Mouse (Mus musculus) ES-CJ7 (cell line): ENCODE measurements around the gene Pdxp.

Experiments
- DNase-seq: peaks from one replicate; pipeline ENCODE4 v3.0.0; 2011; ENCODE audit warnings: low read depth, low spot score

Gene Pdxp

DNA sequence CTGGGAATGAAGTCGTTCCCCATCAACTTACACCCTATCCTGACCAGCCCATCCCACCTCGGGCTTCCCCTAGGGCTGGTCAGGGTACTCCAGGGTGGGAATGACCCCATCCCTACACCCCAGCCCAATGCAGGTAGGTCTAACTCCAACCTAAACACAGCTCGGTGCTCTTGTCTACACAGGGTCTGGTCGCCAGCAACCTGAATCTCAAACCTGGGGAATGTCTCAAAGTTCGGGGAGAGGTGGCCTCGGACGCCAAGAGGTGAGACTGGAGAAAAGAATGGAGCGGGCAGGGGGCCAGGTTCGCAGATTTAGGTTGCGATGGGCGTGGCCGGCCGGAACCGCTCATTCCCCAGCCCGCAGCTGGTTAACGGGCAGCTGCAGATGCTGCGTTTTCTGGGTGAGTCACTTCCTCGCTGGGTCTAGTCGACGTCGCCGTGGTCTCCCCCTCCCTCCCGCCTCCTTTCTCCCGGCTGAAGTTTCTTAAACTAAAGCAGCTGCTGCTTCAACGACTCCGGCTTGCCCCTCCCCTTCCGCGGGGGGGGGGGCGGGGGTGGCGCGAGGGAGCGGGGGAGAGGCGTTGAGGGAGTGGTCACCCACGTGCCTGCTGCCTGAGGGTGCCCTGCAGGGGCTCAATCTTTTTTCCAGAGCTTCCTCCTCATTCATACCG, 14.2 kb downstream of the Pdxp start:
- DNase-seq, result peak; percentile 80

DNA sequence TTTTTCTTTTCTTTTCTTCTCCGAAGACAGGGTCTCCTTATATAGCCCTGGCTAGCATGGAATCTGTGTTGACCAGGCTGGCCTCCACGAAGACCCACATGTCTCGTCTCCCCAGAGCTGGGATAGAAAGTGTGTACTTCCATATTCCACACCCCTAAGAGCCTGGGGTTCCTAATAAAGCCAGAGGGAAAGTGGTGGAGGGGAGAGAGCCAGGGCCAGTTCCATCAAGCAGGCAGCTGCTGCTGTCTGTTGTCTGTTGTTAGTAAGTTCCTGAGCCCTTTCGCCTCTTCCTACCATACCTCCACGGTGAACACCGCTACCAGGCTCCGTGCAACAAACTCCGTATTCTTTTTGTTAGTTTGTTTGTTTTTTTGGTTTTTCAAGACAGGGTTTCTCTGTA, 14.8 kb downstream of the Pdxp start:
- DNase-seq, result no peak

DNA sequence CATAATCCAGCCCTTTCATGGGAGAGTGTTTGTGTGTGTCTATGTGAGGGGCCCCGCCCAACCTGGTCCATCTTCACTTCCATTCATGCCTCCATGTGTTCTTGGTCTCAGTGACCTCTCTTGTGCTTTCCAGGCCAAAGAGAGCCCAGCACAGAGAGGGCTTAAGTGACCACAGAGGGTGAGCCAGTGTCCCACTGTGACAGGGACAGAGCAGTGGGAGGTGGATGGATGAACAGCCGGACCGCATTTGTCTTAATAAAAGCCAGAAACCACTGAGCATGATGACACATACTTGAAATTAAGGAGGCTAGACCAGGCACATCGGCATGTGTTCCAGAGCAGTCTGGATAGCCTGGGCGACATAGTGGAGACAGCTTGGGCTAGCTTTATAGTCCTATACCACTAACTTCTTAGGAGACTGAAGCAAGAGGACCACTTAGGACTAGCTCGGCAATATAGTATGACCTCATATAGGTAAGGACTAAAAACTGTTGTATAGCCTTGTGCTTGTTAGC, 16.5 kb downstream of the Pdxp start:
- DNase-seq, result no peak

DNA sequence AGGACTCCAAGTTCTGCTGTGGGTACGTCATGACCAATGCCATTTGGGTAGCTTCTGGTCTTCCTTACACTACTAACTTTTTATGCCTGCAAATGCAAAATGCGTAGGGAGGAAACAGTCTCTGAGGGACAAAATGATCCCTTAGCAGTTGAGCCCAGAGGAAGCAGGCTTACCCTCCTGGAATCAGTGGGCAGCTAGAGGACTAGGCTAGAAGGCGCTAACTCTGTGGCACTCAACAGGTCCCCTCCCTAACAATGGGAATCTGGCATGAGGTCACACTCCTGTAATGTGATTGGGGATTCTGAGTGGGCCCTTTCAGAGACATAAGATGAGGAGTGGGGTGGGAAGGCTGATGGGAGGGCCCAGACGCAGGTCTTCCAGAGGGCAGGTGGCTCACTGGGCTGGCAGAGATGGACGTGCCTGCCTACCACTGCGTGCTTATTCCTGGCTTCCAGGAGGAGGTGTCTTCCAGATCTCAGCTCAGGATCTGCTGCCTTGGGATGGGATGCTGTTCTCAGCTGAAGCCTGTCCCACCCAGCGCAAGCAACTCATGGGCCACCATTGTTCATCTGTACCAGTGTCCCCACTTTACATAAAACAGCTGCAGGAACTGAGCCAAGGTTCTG, 17.2 kb downstream of the Pdxp start:
- no peak for DNase-seq

DNA sequence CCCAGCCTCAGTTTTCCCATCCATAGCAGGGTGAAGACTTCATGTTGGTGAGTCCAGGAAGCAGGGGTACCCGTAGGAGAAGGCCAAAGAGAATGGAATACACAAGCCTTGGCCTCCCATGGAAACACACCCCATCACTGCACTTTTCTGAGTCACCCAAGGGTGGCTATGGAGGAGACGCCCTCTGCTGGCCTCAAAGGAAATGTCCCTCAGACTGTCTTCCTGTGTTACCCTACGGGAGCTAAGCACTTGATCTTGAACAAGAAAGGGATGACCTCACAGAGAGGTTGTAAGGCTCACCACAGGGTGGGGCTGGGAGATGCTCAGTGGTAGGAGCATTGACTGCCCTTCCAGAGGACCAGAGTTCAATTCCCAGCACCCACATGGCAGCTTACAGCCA, 17.9 kb downstream of the Pdxp start:
- DNase-seq, result peak; percentile 85

DNA sequence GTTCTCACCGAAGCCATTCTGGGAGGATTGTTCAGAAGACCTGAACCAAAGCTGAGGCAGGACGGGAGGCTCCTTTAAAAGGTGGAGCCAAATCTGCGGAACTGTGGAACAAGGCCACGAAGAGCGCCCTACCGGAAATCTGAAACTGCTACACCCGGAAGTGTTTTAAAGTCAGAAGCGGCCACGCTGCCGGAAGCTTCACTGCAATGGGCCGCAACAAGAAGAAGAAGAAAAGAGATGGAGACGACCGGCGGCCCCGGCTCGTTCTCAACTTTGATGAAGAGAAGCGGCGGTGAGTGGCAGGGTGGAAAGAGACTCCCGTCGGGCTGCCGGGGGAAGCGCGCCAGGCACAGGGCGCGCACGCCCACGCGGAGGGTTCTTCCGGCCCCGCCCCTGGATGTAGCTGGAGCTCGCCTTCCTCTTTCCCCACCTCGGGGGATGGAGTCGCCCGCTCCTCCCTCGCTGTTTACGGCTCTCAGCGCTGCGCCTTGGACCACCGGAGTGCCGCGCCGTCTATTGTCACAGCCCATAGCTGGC, 21.1 kb downstream of the Pdxp start, which contains the start of gene Nol12:
Gene Nol12, plus strand, starts transcription at position 150 of the 537 bp plus-strand sequence.
- DNase-seq, result peak; percentile 95

DNA sequence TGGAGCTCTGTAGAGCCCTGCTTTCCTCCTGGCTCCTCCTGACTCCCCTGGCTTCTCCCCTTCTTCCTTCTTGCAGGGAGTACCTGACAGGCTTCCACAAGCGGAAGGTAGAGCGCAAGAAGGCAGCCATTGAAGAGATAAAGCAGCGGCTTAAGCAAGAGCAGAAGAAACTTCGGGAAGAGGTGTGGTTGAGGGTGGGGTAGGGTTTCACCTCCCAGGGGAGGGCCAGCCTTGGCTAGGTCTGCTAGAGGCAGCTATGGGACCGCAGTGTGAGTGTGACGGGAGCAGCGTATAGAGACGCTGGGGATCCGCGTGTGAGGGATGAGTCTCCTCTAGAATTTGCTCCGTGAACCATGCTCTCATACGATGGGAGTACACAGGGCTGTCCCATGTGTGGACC, 22.7 kb downstream of the Pdxp start:
- DNase-seq, result no peak

DNA sequence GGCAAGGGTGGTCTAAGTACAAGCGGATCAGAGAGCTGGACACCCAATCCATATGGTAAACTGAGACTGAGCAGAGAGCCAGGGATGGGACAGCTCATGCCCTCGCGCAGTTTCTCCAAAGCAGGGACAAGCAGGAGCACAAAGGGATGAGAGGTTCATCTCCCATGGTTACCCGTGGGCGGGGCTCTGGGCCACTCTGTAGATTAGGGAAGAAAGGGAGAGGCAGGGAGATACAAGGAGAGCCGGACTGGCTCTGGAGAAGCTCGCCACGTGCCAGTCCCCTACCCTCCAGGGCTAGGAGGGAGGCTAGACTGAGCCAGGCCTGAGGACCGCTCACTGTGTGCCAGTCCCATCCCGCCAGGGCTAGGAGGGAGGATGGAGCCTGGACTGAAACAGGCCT, 23.6 kb downstream of the Pdxp start:
- DNase-seq, result no peak

DNA sequence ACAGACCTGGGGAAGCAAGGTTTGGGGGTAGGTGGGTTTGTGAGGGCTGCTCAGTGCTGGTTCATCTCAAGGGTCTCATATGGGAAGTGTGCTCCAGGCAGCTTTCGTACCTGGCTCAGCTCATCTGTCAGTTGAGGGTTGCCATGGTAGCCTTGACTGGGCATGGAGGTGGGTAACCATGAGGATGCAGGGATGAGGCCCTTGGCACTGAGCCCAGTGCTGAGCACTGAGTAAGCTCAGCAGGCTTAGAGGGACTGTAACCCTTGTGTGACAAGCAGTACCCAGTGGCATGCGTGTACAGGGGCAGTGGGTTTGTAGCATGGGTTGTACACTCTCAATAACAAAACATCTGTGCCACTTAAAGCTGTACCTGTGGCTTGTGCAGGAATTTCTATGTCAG, 24.2 kb downstream of the Pdxp start:
- no peak for DNase-seq

DNA sequence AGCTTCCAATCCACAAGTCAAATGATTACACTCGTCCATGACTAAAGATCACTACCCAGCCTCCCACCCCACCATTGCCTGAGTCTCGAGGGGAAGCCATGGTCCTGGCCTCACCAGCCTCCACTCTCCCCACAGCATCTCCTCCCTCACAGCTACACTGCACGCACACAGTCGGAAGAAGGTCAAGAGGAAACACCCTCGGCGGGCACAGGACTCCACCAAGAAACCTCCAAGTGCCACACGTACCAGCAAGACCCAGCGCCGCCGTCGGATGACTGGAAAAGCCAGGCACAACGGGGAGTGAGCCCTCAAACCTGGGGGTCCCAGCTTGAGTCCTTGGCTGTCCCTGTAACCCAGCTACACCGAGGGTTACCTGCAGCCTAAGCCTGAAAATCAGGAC, 26.6 kb downstream of the Pdxp start:
- no peak for DNase-seq

DNA sequence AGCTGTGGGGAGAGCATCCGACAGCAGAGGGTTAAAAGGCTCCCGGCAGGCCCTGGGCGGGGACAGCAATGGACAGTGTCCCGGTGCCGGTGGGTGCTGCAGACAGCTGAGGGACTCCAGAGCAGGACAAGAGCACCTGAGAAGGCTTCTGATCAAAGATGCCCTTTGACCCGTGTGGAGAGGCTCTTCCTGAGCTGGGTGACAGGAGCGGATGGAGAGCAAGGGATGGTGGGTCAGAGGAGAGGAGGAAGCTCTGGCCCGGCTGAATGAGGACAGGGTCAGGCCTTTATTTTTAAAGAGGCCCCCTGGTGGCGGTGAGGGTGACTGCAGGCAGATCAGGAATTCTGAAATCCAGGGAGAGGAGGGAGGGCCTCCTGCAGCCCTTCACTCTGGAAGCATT, 28.9 kb downstream of the Pdxp start:
- peak; percentile 65 for DNase-seq

DNA sequence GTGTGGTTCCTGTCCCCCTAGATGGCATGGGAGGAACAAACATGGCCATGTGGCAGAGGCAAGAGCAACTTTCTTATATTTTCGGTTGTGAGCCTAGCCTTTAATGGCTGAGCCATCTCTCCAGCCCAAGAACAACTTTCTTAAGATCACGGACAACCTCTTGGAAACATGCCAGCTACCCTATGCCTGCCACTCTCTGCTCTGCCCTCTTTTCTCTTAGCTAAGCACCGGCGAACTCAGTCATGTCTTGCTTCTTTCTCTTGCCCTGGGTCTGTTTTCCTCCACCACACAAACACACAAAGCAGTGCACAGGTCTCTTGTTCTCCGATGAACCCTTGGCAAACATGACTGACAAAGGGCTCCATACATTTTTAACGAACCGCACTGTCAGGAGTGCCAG, 32.5 kb downstream of the Pdxp start:
- DNase-seq, result no peak

DNA sequence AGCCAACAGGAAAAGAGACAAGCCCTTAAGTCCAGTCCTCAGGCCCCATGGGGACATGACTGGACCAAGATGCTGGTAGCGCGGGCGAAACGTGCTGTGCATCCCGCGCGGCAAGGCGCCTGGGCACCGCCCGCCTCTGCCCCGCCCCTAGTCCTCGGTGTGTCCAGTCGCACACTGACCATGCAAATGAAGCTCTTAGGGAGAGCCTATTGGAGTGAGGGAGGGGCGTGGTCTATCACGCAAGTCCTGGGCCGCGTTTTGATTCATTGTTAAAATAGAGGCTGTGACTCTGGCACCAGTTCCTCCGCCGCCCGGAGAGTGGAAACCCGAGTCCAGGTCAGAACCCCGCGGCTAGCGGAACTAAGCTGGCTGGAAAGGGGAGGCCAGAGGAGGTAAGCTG, 33.9 kb downstream of the Pdxp start, which contains the start of gene Triobp:
Gene Triobp, plus strand, starts transcription at position 68 of the 400 bp plus-strand sequence.
- DNase-seq, result peak; percentile 82

DNA sequence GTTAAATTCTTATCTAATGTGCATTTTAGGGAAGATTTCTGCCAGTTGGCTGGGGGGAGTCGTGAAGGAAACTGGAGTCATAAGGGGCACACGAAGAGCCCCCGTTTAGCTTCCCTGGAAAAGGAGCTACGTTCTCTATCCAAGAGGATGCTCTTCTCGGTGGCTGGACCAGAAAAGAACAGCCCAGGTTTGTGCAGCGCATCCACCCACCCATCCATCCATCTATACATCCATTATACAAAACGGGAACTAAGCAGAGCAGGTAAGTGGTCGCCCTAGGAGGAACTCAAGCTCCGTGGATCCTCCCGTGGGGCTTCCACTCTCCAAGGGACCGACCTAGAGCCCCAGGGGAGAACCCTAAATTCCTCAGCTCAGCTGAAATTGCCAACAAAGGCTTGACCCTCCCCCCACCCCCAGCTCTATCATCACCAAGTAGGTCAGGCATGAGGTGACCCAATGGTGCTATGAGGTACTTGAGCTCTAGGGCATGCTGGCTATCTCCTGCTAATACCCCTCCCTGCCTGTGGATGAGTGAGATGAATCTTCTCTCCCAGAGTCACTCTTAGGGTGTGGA, 34.5 kb downstream of the Pdxp start:
- DNase-seq, result no peak

DNA sequence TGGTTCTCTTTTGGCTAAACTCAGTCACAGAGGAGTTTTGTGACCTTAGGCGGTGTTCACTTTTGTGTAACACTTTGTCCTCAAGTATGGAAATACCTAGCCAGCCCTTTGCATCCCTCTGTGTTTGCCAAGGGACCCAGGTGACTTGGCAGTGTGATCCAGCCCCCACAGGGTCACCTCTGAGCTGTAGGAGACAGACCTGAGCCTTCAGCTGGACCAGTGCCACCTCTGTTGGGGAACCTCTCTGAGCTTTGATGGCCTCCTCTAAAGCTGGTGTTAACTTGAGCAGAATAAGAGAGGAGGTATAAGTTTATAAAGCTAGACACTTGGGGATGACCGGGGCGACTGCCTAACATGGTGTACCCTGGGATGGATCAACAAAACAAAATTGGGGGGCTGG, 35.2 kb downstream of the Pdxp start:
- no peak for DNase-seq

DNA sequence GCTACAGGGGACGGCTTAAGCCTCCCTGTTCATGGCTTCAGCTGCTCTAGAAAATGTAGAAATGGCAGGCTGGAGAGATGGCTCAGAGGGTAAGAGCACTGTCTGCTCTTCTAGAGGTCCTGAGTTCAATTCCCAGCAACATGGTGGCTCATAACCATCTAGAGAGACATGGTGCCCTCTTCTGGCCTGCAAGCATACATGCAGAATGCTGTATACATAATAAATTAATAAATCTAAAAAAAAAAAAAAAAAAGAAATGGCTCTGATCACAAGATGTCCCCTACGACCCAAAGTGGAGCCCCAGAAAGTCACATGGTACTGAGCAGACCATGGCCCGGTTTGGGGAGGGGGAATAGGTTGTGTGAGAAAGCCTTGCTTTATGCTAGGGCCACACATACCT, 41.9 kb downstream of the Pdxp start:
- no peak for DNase-seq

DNA sequence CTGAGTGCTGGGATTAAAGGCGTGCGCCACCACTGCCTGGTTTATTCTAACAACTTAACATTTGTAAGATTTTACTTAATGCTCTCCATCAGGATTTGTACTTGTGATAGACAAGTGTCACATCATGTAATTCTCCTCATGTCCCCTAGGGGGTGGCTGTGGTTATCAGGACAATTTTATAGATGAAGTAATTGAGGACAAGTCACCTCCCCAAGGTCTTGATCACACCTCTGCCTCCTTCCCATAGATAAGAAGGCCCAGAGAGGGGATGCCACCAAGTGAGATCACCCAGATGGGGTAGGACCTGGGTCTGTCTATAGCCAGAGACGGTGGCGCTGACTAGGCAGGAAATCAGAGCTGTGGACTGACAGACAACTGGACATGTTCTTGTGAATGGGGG, 42.6 kb downstream of the Pdxp start:
- peak; percentile 62 for DNase-seq

DNA sequence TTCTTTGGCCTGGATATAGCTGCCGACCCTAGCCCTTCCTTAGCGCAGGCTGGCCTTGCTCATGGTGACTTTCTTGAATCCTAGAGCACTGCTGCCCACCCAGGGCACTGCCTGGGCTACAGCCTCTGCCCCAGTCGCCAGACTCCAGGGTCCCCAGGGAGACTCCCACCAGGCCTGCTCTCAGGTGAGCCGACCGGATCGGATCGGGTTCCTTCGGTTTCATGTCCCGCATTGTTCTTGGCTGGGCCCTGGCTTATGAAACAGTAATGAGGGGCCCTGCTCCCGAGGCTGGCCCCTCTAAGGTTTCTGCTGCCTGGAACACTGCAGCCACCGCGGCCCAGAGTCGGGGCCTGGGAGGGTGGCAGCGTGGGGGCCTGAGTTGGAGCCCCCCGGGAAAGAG, 43.3 kb downstream of the Pdxp start:
- no peak for DNase-seq

DNA sequence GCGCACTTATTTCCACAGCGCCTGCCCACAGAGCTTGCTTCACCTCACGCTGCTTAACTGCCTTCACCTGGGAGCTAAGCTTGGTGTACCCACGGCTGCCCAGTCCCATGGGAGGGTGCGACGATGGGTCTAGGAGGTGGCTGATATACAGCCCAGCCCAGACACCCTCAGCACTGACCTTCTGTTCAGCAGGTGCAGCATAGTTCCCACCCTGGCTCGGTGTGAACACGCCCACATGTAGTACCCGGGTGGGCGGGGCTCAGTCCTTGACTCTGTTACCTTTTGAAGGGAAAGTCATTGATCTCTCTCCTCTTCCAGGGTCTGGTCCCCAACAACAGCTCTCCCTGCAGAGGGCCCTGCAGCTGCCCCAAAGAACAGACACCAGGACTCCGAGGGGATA, 45.8 kb downstream of the Pdxp start:
- peak; percentile 25 for DNase-seq

DNA sequence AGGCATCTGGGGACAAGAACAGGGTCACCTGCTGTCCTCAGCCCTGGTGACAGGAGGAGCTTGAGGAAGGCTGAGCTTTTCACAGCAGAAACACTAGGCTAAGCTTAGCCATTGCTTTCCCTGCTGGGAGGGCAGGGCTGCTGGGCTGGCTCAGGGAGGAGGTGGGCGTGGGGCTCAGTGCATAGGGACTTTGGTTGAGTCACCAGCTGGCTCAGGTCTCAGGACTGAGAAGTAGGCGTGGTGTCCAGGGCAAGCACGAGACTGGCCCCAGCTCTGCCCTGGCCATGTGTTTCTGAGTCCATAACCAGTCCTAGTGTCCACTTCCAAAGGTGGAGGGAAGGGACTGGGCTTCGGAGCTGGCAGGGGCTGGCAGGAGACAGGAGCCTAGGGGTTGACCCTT, 46.4 kb downstream of the Pdxp start:
- no peak for DNase-seq

DNA sequence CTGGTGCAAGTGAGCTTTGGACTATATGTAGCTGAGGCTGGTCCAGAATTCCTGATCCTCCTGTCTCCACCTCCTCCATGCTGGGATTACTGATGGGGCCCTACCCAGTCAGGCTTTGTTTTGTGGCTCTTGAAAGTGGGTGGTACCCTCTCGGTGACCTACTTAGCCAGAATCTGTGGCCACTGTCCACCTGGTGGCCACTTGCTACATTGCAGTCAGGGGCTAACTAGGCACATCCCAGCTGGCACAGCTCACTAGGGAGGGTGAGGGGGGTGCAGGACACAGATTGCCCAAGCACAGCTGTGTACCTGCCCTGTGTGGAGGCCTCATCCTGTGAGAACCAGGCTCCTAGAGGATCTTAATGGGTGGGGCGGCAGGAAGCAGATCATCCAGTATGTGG, 49.2 kb downstream of the Pdxp start:
- DNase-seq, result peak; percentile 75
